Mouse (Mus musculus) c-Kit-negative CD71-positive TER-119-positive erythroid progenitor cells, embryonic 14.5 days (primary cell): Measurements from ENCODE around the gene Galk2.

Experiments used
- DNase-seq: peaks from one replicate; pipeline ENCODE4 v3.0.0-alpha.2; 2013; ENCODE audit warnings: low read depth, low spot score

Galk2 gene

GRCm38 (mm10) chr2:125900797-125901410 lies 42.0 kb downstream of the Galk2 start:
- DNase-seq, result peak; percentile 74

DNA sequence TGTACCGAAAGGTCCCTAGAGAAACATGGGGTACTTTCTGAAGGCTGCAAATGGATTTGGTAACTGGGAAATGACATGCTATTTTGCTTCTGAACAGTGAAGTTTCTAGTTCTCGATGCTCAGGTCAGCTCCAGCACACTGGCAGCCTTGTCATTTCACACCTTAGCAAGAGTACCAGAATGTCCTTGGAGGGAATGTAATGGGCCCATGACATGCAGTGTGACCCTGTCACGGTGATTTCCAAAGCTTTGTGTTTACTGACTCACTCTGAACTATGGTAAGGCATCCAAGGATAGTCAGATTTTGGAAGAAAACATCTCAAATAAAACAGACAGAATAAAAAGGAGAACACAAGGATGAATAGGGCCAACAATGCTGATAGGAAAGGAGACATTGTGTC lies 42.5 kb downstream of the Galk2 start:
- DNase-seq, result no peak

- no peak for DNase-seq
Observed at GRCm38 (mm10) chr2:125906407-125907066, 47.6 kb downstream of the Galk2 start.

- no peak for DNase-seq
Observed at GRCm38 (mm10) chr2:125907580-125908255, 48.8 kb downstream of the Galk2 start.

DNA sequence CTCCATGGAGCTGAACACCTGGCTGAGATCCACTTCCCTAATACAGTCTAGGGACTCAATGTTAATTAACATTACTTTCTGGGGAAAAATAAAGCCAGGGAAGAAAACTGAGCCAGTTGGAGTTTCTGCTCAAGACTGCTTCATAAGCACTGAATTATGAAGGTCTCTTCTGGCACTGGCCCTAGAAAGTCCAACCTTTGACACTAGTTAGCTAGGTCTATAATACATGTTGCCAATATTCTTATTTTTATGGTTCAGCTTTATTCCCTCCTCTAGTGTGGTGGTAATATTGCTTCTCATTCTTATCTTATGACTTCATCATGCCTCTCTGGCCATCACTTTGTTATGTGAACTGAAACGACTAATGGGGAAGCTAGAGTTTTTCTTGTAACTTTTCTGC lies 55.3 kb downstream of the Galk2 start:
- DNase-seq, result no peak

- DNase-seq, result no peak
Observed at GRCm38 (mm10) chr2:125914713-125915112, 55.8 kb downstream of the Galk2 start.

DNA sequence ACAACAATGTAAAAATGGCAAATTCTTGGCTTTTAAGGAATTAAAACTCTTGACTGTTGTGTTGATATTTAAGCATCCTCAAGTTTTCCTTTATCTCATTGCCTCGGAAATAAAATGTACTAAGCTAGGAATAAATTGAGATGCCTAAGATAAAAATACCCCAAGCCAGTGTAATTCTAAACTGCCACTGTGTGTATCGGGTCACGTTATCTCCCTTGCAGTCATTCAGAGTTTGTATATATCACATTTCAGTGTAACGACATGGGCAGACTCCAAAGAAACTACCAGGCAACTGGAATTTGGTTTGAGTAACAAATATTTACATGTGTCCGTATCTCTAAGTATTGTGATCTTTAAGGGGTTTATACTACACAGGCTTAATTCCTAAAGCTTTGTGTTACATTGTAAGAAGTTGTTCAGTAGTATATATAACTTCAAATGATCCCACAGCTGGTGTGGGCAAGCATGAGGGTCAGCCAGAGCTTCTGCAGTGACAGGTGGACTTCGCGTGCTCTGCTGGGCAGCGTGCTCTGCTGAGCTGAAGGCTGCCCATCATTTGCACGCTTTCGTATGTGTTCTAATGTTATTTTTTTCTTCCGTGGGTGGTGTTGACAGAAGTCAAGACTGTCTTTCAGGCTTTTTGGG lies 57.9 kb downstream of the Galk2 start:
- DNase-seq, result no peak

DNA sequence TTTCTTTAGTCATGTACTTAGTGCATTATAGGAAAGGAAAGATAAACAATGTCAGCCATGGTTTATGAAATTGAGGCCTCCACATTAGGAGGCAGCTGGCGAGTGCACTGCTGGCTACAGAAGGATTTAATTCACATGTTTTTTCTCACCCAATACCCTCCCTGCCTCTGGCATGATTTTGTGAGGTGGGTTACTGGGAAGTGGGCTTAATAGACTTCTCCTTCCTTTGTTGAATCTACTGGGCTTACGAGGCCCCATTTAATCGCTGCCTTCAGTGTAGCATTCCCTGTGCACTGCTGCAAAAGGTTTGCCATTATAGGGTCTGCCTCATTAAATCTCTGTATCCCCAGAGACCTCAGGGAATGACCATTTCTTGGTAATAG lies 58.4 kb downstream of the Galk2 start:
- DNase-seq, result no peak

- DNase-seq, result no peak
Observed at GRCm38 (mm10) chr2:125921273-125921672, 62.4 kb downstream of the Galk2 start.

GRCm38 (mm10) chr2:125922149-125922548 lies 63.2 kb downstream of the Galk2 start:
- DNase-seq, result no peak

- DNase-seq, result no peak
Observed at GRCm38 (mm10) chr2:125922877-125923276, 64.0 kb downstream of the Galk2 start.

DNA sequence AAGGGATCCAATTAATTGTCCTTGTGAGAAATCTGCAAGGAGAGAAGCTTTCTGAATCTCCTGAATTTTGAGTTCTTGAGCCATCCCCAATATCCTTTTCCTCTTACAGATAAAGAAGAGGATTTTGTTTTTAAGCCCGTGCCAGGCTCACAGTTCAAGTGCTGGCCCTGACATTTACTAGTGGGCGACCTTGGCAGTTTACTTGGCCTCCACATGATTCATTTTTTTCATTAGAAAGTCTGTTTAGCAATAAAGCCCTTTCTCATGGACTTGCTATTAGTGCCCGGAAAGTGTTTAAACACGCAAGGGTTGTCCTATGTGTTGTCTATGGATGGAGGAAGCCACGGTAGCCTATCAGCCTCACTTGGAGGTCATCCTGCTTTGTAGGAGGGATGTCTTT lies 64.4 kb downstream of the Galk2 start:
- DNase-seq, result no peak

DNA sequence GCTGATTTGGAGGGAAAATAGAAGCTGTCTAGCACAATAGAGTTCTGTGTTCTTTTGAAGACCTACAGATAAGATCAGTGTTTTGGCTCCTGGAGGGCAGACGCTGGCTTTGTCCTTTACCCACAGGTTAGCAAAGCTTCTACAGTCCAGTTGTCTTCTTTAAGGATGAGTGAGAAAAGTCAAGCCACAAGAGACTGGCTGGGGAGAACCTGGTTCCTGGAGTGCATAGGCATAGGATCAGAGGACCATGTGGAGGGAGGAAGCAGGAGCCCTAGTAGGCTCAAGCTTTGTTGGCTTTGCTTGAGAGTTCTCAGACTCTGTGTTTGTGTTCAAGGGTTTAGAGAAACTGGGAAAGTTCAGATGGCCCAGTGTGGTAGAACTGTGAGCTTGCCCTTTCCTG lies 65.6 kb downstream of the Galk2 start:
- no peak for DNase-seq

DNA sequence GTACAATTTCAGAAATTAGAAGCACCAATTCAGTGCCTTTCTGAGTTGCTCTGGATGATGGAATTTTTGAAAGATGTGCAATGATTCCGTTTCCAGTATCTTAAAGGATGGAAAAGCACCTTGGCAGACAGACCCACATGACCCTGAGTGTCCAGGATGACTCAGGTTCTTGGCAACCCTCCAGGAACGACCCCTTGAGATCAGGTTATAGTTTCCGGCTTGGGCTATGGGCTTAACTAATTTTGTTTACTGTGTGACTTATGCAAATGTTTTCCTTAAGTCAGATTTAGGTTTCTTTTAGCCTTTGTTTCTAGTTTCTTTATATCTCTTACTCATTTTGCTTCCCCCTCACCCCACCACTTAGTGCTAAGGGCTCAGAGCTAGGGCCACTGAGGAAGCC lies 66.2 kb downstream of the Galk2 start:
- DNase-seq, result no peak

GRCm38 (mm10) chr2:125929396-125929795 lies 70.5 kb downstream of the Galk2 start:
- DNase-seq, result no peak

DNA sequence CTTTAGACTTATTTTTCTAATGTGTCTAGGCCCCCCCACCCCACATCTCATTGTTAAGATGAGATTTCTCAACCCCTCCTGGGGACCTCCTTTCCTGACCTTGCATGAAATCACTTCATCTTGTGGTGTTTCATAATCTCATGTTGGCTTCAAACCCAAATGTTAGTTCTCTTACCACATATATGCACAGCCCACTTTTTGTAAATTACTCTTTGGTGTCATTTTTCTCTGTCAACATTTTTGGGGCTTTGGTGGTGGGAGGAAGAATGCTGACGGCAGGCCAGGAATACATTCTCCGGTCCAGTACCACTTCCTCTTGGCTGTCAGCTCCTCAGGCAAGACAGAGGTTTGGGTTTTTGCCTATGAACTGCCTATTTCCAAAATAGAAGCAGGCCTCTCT lies 71.0 kb downstream of the Galk2 start:
- DNase-seq, result no peak

DNA sequence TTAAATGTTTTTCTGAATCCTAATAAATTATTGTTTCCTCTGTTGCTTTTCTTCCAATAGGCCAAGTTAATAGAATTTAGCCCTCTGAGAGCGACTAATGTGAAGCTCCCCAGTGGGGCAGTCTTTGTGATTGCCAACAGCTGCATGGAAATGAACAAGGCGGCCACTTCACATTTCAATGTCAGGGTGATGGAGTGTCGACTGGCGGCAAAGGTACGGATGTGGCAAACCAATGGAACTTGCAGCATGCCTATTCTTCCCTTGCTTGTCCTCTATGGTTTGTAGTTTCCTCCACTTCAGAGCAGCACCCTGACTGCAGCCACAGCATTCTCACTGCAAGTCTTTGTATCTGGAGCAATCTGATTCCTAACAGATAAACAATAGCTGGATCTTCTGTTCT lies 72.3 kb downstream of the Galk2 start:
- no peak for DNase-seq

- no peak for DNase-seq
Observed at GRCm38 (mm10) chr2:125932734-125933133, 73.8 kb downstream of the Galk2 start.

GRCm38 (mm10) chr2:125933977-125934376 lies 75.1 kb downstream of the Galk2 start:
- DNase-seq, result no peak

- no peak for DNase-seq
Observed at GRCm38 (mm10) chr2:125936396-125936795, 77.5 kb downstream of the Galk2 start.

GRCm38 (mm10) chr2:125938993-125939642 lies 80.2 kb downstream of the Galk2 start:
- DNase-seq, result no peak
